Mouse (Mus musculus) G1E-ER4 (cell line): ENCODE results near the gene Rsl1d1. TPM values are rescaled to one million over a fixed set of nuclear protein-coding genes. Genes with fewer than 3 reads are reported as not detected.

Source experiments
- GATA1 ChIP-seq: IDR thresholded peaks from one replicate; pipeline ENCODE4 v1.8.0; 2012; ENCODE audit warnings: low read length, inconsistent platforms
- polyA plus RNA-seq: library from polyadenylated mRNA; stranded (reverse); fragments of >175 nt; gene quantifications from 2 replicates; pipeline ENCODE4 v1.2.3, GENCODE M21; 2012

Rsl1d1 gene
- 13.3 and 33.3 TPM in 2 replicates for polyA plus RNA-seq

GRCm38 (mm10) chr16:11202571-11203554 is at the start of gene Rsl1d1:
TSS of gene Rsl1d1 (minus strand) at chr16:11203331.
- TF ChIP-seq GATA1: no peak

GRCm38 (mm10) chr16:11247791-11248190 is 44.7 kb upstream of the Rsl1d1 start:
- TF ChIP-seq GATA1: no peak

- no peak for TF ChIP-seq GATA1
These were observed 42.6 kb upstream of the Rsl1d1 start for GRCm38 (mm10) chr16:11245767-11246166.

- no peak for TF ChIP-seq GATA1
These were observed 39.3 kb upstream of the Rsl1d1 start for GRCm38 (mm10) chr16:11242401-11242800.

- TF ChIP-seq GATA1: no peak
These were observed 14.7 kb upstream of the Rsl1d1 start for GRCm38 (mm10) chr16:11217801-11218200.

GRCm38 (mm10) chr16:11203600-11204390 is 664 bp upstream of the Rsl1d1 start:
- TF ChIP-seq GATA1: no peak

- TF ChIP-seq GATA1: no peak
These were observed 1.3 kb downstream of the Rsl1d1 start for GRCm38 (mm10) chr16:11201740-11202394.

- no peak for TF ChIP-seq GATA1
These were observed 2.9 kb downstream of the Rsl1d1 start for GRCm38 (mm10) chr16:11200247-11200646.

GRCm38 (mm10) chr16:11198467-11198866 is 4.7 kb downstream of the Rsl1d1 start:
- no peak for TF ChIP-seq GATA1

GRCm38 (mm10) chr16:11197052-11197451 is 6.1 kb downstream of the Rsl1d1 start:
- no peak for TF ChIP-seq GATA1

GRCm38 (mm10) chr16:11193231-11193630 is 9.9 kb downstream of the Rsl1d1 start:
- no peak for TF ChIP-seq GATA1

GRCm38 (mm10) chr16:11190150-11190549 is 13.0 kb downstream of the Rsl1d1 start:
- no peak for TF ChIP-seq GATA1

- TF ChIP-seq GATA1: no peak
These were observed 25.7 kb downstream of the Rsl1d1 start for GRCm38 (mm10) chr16:11177404-11177803.

GRCm38 (mm10) chr16:11176884-11177244 is 26.3 kb downstream of the Rsl1d1 start:
- TF ChIP-seq GATA1: no peak

- no peak for TF ChIP-seq GATA1
These were observed 26.8 kb downstream of the Rsl1d1 start, which contains the start of gene Zc3h7a for GRCm38 (mm10) chr16:11176208-11176883. TSS of gene Zc3h7a (minus strand) at chr16:11176393.
